Mouse (Mus musculus): ENCODE data around the gene Tsen54.

DNA sequence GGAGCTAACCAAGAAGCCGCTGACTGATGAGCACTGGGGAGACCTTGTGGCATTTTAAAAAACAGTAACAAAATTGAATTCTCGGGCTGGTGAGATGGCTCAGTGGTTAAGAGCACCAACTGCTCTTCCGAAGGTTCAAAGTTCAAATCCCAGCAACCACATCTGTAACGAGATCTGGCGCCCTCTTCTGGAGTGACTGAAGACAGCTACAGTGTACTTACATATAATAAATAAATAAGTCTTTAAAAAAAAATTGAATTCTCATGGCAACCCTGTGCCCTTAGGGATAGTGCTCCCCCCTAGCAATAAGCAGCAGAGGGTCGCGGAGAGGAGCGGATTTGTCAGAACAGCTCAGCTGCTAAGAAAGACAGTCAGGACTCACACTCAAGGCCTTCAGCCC lies 49.4 kb downstream of the Tsen54 start:
- TF ChIP-seq POLR2A (IDR thresholded peaks at IDR 0.05; ENCODE audit: low read depth, low read length) (no peak), CTCF (IDR thresholded peaks at IDR 0.05; ENCODE audit: extremely low read depth, insufficient read length, insufficient replicate concordance, low read depth, low read length) (peak; percentile 11; the same call in 1 of the 2 replicates)

Data from small intestine, adult 2 months (tissue).